ENCODE assay signal across 13 mouse cellular contexts in the genomic region with DNA sequence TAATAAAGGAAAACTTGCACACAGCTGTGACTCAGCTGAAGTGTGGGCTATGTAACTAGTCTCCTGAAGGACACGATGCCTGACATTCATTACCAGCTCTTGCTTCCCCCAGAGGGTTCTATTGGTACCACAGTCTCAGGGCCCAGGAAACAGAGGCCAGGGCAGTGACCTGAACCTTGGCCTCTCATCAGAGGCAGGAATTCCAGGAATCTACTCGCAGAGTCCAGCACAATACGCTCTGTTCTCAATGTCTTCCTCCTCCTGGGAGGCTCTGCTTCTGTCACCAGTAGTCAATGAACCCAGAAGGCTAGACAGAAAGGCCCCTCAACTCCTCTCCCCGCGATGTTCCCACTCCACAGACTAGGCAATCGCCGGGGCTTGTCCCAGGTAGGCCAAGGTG.
DNase-seq lines count a peak whose midpoint lies in the region; ATAC-seq lines count a peak whose summit lies in the region.
"Had no signal": no experiment of that assay in that cellular context is flagged by ENCODE, and none has a peak within 500 bp of the region (broad histone marks: within the 10 kb centered on the region; RNA-seq: fewer than 3 reads in every experiment).

No protein-coding gene starts in this region.

- DNase-seq in adrenal gland, adult (ENCODE audit: inconsistent age in 2 of 2, low spot score in 1 of 2): peak; percentile 85 to 90
- DNase-seq in adrenal gland, adult 18-20 months (ENCODE audit: low spot score in 2 of 2): no peak
- DNase-seq in midbrain, embryonic 10.5 days (ENCODE audit: low spot score): peak; percentile 50
- no peak for DNase-seq in midbrain, embryonic 14.5 days
- DNase-seq in limb, embryonic 10.5 days (ENCODE audit: low spot score): no peak
- no peak for DNase-seq in ovary, postnatal 36 days (ENCODE audit: low spot score)
- DNase-seq in c-Kit-positive CD71-positive TER-119-positive erythroid progenitor cells, embryonic 14.5 days (ENCODE audit: low spot score): no peak
- DNase-seq in right cerebral cortex, postnatal 10 days (ENCODE audit: low spot score in 2 of 2): no peak
- DNase-seq: layer of hippocampus, adult 9-11 months; thymus, postnatal 4 days had no signal

- no peaks in the 10 kb centered on the region for H3K36me3 ChIP-seq in midbrain, embryonic 10.5 days
- H3K36me3 ChIP-seq in midbrain, embryonic 14.5 days (ENCODE audit: control insufficient read depth, insufficient read depth, low read length): no peaks in the 10 kb centered on the region
- H3K36me3 ChIP-seq in limb, embryonic 10.5 days: no peaks in the 10 kb centered on the region
- H3K36me3 ChIP-seq: G1E; heart, embryonic 15.5 days; lung, embryonic 15.5 days had no signal

- H3K9me3 ChIP-seq in midbrain, embryonic 10.5 days (replicated peaks): no peaks in the 10 kb centered on the region
- no peaks in the 10 kb centered on the region for H3K9me3 ChIP-seq in midbrain, embryonic 14.5 days (ENCODE audit: control insufficient read depth, low read length)
- H3K9me3 ChIP-seq in limb, embryonic 10.5 days (replicated peaks): no peaks in the 10 kb centered on the region
- H3K9me3 ChIP-seq: heart, embryonic 15.5 days; lung, embryonic 15.5 days had no signal

- no peak overlapping the region for H3K27ac ChIP-seq in midbrain, embryonic 10.5 days (replicated peaks)
- H3K27ac ChIP-seq in midbrain, embryonic 14.5 days (replicated peaks; ENCODE audit: low read depth, low read length): no peak overlapping the region
- H3K27ac ChIP-seq in limb, embryonic 10.5 days: peak overlapping the region; percentile 7; the same call in 1 of the 2 replicates
- H3K27ac ChIP-seq: heart, embryonic 15.5 days; lung, embryonic 15.5 days had no signal

- no peak for ATAC-seq in midbrain, embryonic 14.5 days (ENCODE audit: low FRiP score, low TSS enrichment)

- H3K4me1 ChIP-seq in midbrain, embryonic 10.5 days: peaks cover 72% of the 10 kb centered on the region
- H3K4me1 ChIP-seq in midbrain, embryonic 14.5 days (ENCODE audit: control insufficient read depth, insufficient read depth, low read length): peaks cover 20% of the 10 kb centered on the region
- H3K4me1 ChIP-seq in limb, embryonic 10.5 days: peaks cover 71% of the 10 kb centered on the region

- H3K9ac ChIP-seq in midbrain, embryonic 14.5 days (replicated peaks; ENCODE audit: low read length): no peak overlapping the region
- H3K9ac ChIP-seq: heart, embryonic 15.5 days; lung, embryonic 15.5 days had no signal

- 28% methylated on average over 7 of the region's 7 CpGs for WGBS in midbrain, embryonic 10.5 days
- 35% methylated on average over 7 of the region's 7 CpGs for WGBS in midbrain, embryonic 14.5 days
- 52% methylated on average over 7 of the region's 7 CpGs for WGBS in limb, embryonic 10.5 days

- H3K4me3 ChIP-seq in midbrain, embryonic 10.5 days: no peak overlapping the region
- no peak overlapping the region for H3K4me3 ChIP-seq in midbrain, embryonic 14.5 days (replicated peaks; ENCODE audit: low read depth, low read length)
- no peak overlapping the region for H3K4me3 ChIP-seq in limb, embryonic 10.5 days
- H3K4me3 ChIP-seq: heart, embryonic 15.5 days; lung, embryonic 15.5 days had no signal

- no peak overlapping the region for H3K4me2 ChIP-seq in midbrain, embryonic 14.5 days (ENCODE audit: low read length)
- H3K4me2 ChIP-seq: heart, embryonic 15.5 days; lung, embryonic 15.5 days had no signal

- peaks cover 12% of the 10 kb centered on the region for H3K27me3 ChIP-seq in midbrain, embryonic 10.5 days (ENCODE audit: low read depth, poor library complexity, severe bottlenecking)
- no peaks in the 10 kb centered on the region for H3K27me3 ChIP-seq in midbrain, embryonic 14.5 days (ENCODE audit: control insufficient read depth, insufficient read depth, low read length)
- no peaks in the 10 kb centered on the region for H3K27me3 ChIP-seq in limb, embryonic 10.5 days (ENCODE audit: low read depth, poor library complexity, severe bottlenecking)
- H3K27me3 ChIP-seq: heart, embryonic 15.5 days; lung, embryonic 15.5 days had no signal

Comparison
In these comparisons a context has a peak if more than half of its experiments do, and no peak if none do; other contexts are left out.
1. DNase-seq: peak in adrenal gland, adult (2 of 2) and midbrain, embryonic 10.5 days (single experiment); none in adrenal gland, adult 18-20 months (0 of 2), midbrain, embryonic 14.5 days (single experiment), limb, embryonic 10.5 days (single experiment), ovary, postnatal 36 days (single experiment), c-Kit-positive CD71-positive TER-119-positive erythroid progenitor cells, embryonic 14.5 days (single experiment) and right cerebral cortex, postnatal 10 days (0 of 2).